26 mouse cellular contexts compared by ENCODE assay signal in the genomic region with DNA sequence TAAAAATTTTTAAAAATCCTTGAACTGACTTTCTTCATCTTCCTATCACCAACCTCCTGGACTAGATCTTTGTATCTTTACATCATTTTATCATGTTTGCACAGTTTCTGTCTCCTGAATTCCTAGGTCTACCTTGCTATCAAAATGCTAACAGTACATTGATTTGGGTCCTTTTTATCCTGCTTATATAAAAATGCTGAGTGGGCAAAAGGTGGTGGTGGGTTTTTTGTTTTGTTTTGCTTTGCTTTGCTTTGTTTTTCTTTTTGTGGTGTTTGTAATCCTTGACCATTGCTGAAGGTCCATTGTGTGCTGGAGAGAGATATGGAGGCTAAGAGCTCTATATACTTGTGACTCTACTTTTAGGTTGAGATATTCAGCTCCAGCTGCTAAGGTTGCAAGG.
"Had no signal": no experiment of that assay in that cellular context is flagged by ENCODE, and none has a peak within 500 bp of the region (broad histone marks: within the 10 kb centered on the region; RNA-seq: fewer than 3 reads in every experiment).

No protein-coding gene starts in this region.

- DNase-seq: cerebellum, adult 9-10 months; cerebellum, adult 9-11 months; cerebellum, postnatal 10 days; cerebellum, postnatal 14 days; cerebellum, postnatal 25 days; cerebellum, postnatal 36 days; embryo, embryonic 11 days; forebrain, postnatal 0 days; gastrocnemius, postnatal 10 days; gastrocnemius, postnatal 14 days; gastrocnemius, postnatal 25 days; heart, adult 11 months; heart, adult 18-20 months; heart, adult 2 months had no signal

- H3K4me3 ChIP-seq: embryonic facial prominence, embryonic 10.5 days; embryonic facial prominence, embryonic 12.5 days; embryonic facial prominence, embryonic 13.5 days; embryonic facial prominence, embryonic 15.5 days; erythroblast, embryonic 14.5 days; forebrain, embryonic 10.5 days; forebrain, embryonic 12.5 days; forebrain, embryonic 13.5 days; forebrain, embryonic 15.5 days; heart, adult 2 months; heart, embryonic 10.5 days had no signal

- H3K27me3 ChIP-seq: embryonic facial prominence, embryonic 12.5 days; embryonic facial prominence, embryonic 13.5 days; embryonic facial prominence, embryonic 15.5 days; forebrain, embryonic 12.5 days; forebrain, embryonic 13.5 days; forebrain, embryonic 15.5 days had no signal

- H3K4me1 ChIP-seq: embryonic facial prominence, embryonic 10.5 days; embryonic facial prominence, embryonic 12.5 days; embryonic facial prominence, embryonic 13.5 days; embryonic facial prominence, embryonic 15.5 days; forebrain, embryonic 10.5 days; forebrain, embryonic 12.5 days; forebrain, embryonic 13.5 days; forebrain, embryonic 15.5 days; heart, embryonic 10.5 days had no signal

- ATAC-seq: forebrain, embryonic 13.5 days; forebrain, embryonic 14.5 days; forebrain, embryonic 15.5 days; forebrain, embryonic 16.5 days; forebrain, postnatal 0 days had no signal

- H3K4me2 ChIP-seq: embryonic facial prominence, embryonic 12.5 days; embryonic facial prominence, embryonic 13.5 days; embryonic facial prominence, embryonic 15.5 days; forebrain, embryonic 12.5 days; forebrain, embryonic 13.5 days; forebrain, embryonic 15.5 days had no signal

- H3K27ac ChIP-seq: embryonic facial prominence, embryonic 10.5 days; embryonic facial prominence, embryonic 12.5 days; embryonic facial prominence, embryonic 13.5 days; embryonic facial prominence, embryonic 15.5 days; forebrain, embryonic 10.5 days; forebrain, embryonic 12.5 days; forebrain, embryonic 13.5 days; forebrain, embryonic 15.5 days; heart, adult 2 months; heart, embryonic 10.5 days had no signal

- H3K9ac ChIP-seq: embryonic facial prominence, embryonic 12.5 days; embryonic facial prominence, embryonic 13.5 days; embryonic facial prominence, embryonic 15.5 days; forebrain, embryonic 12.5 days; forebrain, embryonic 13.5 days; forebrain, embryonic 15.5 days; forebrain, postnatal 0 days had no signal

- H3K9me3 ChIP-seq: embryonic facial prominence, embryonic 10.5 days; embryonic facial prominence, embryonic 12.5 days; embryonic facial prominence, embryonic 13.5 days; embryonic facial prominence, embryonic 15.5 days; forebrain, embryonic 10.5 days; forebrain, embryonic 12.5 days; forebrain, embryonic 13.5 days; forebrain, embryonic 15.5 days had no signal

- H3K36me3 ChIP-seq: embryonic facial prominence, embryonic 10.5 days; embryonic facial prominence, embryonic 12.5 days; embryonic facial prominence, embryonic 13.5 days; embryonic facial prominence, embryonic 15.5 days; forebrain, embryonic 10.5 days; forebrain, embryonic 12.5 days; forebrain, embryonic 15.5 days; heart, embryonic 10.5 days had no signal
